Mouse (Mus musculus) monocyte, adult 2 months (primary cell): ENCODE data around the gene Car15.

Experiments used
- DNase-seq, 2 experiments: peaks; one replicate each; pipeline ENCODE4 v3.0.0; 2022; ENCODE audit warnings: low spot score in 2 of 2, low read depth in 1 of 2

The Car15 gene

GRCm38 (mm10) chr16:17838051-17838450 lies at the start of gene Car15:
TSS of gene Car15 (minus strand) at chr16:17838364.
- DNase-seq = no peak

GRCm38 (mm10) chr16:17884116-17884515 lies 46.0 kb upstream of the Car15 start:
- no peak for DNase-seq

GRCm38 (mm10) chr16:17882196-17882595 lies 44.0 kb upstream of the Car15 start:
- DNase-seq = no peak

GRCm38 (mm10) chr16:17879571-17879970 lies 41.4 kb upstream of the Car15 start:
- DNase-seq = no peak

GRCm38 (mm10) chr16:17876096-17876495 lies 37.9 kb upstream of the Car15 start:
- DNase-seq = no peak

GRCm38 (mm10) chr16:17875174-17875573 lies 37.0 kb upstream of the Car15 start:
- no peak for DNase-seq

- DNase-seq = no peak
Observed at GRCm38 (mm10) chr16:17872995-17873394, 34.8 kb upstream of the Car15 start.

GRCm38 (mm10) chr16:17871248-17871647 lies 33.1 kb upstream of the Car15 start:
- DNase-seq = no peak

GRCm38 (mm10) chr16:17865770-17866169 lies 27.6 kb upstream of the Car15 start:
- no peak for DNase-seq

GRCm38 (mm10) chr16:17865293-17865692 lies 27.1 kb upstream of the Car15 start:
- no peak for DNase-seq

- no peak for DNase-seq
Observed at GRCm38 (mm10) chr16:17858592-17858991, 20.4 kb upstream of the Car15 start.

- no peak for DNase-seq
Observed at GRCm38 (mm10) chr16:17857157-17857556, 19.0 kb upstream of the Car15 start.

GRCm38 (mm10) chr16:17853263-17853662 lies 15.1 kb upstream of the Car15 start:
- no peak for DNase-seq

GRCm38 (mm10) chr16:17851860-17852259 lies 13.7 kb upstream of the Car15 start:
- no peak for DNase-seq

- no peak for DNase-seq
Observed at GRCm38 (mm10) chr16:17851331-17851730, 13.2 kb upstream of the Car15 start.

GRCm38 (mm10) chr16:17849486-17849885 lies 11.3 kb upstream of the Car15 start:
- no peak for DNase-seq

- DNase-seq = no peak
Observed at GRCm38 (mm10) chr16:17848928-17849327, 10.8 kb upstream of the Car15 start.

- DNase-seq = no peak
Observed at GRCm38 (mm10) chr16:17848431-17848830, 10.3 kb upstream of the Car15 start.

GRCm38 (mm10) chr16:17843701-17844365 lies 5.7 kb upstream of the Car15 start:
- no peak for DNase-seq

GRCm38 (mm10) chr16:17842437-17842836 lies 4.3 kb upstream of the Car15 start:
- DNase-seq = no peak

GRCm38 (mm10) chr16:17839976-17840375 lies 1.8 kb upstream of the Car15 start:
- no peak for DNase-seq

- no peak for DNase-seq
Observed at GRCm38 (mm10) chr16:17835481-17835880, 2.7 kb downstream of the Car15 start.

- DNase-seq = no peak
Observed at GRCm38 (mm10) chr16:17834543-17834942, 3.6 kb downstream of the Car15 start.
